Mouse (Mus musculus) forebrain, embryonic 12.5 days (tissue): Measurements from ENCODE around the gene Slc1a5. TPM values are rescaled to one million over a fixed set of nuclear protein-coding genes. Genes with fewer than 3 reads are reported as not detected.

Source experiments
- ATAC-seq: fragments of 200-750 bp; cut with Nextera tagmentation; 2 replicates; pipeline ENCODE4 v1.8.0; 2017; ENCODE audit warnings: moderate TSS enrichment; ENCODE audit not compliant: low FRiP score
- H3K27ac ChIP-seq: fragments of 300-500 bp; sonication (generic); 2 replicates; pipeline ENCODE4 v1.5.1; 2016; ENCODE audit warnings: mild to moderate bottlenecking
- H3K27me3 ChIP-seq: fragments of 300-500 bp; sonication (generic); 2 replicates; pipeline ENCODE4 v1.6.1; 2016; ENCODE audit warnings: mild to moderate bottlenecking
- H3K36me3 ChIP-seq: fragments of 300-500 bp; sonication (generic); replicated peaks from 2 replicates; pipeline ENCODE4 v1.6.1; 2016; ENCODE audit warnings: mild to moderate bottlenecking
- H3K4me1 ChIP-seq: fragments of 300-500 bp; sonication (generic); 2 replicates; pipeline ENCODE4 v1.6.1; 2016
- H3K4me2 ChIP-seq: fragments of 300-500 bp; sonication (generic); 2 replicates; pipeline ENCODE4 v1.6.1; 2016; ENCODE audit warnings: mild to moderate bottlenecking, moderate library complexity
- H3K4me3 ChIP-seq: fragments of 300-500 bp; sonication (generic); replicated peaks from 2 replicates; pipeline ENCODE4 v1.5.1; 2016; ENCODE audit warnings: mild to moderate bottlenecking
- H3K9ac ChIP-seq: fragments of 300-500 bp; sonication (generic); 2 replicates; pipeline ENCODE4 v1.6.1; 2016; ENCODE audit warnings: mild to moderate bottlenecking
- H3K9me3 ChIP-seq: fragments of 300-500 bp; sonication (generic); 2 replicates; pipeline ENCODE4 v1.6.1; 2016
- WGBS: fragments of 180-500 bp; shearing (Covaris S2); methylation state at CpG from one replicate; pipeline ENCODE4 v1.1.7; 2016; 5-methylcytosine and 5-hydroxymethylcytosine counted together
- polyA plus RNA-seq: library from polyadenylated mRNA; unstranded; fragments of >200 nt; fragmentation: Nextera tagmentation; extraction: Ambion mirVana; gene quantifications from 2 replicates; pipeline ENCODE4 v1.2.1, GENCODE M21; 2016

Gene Slc1a5
- polyA plus RNA-seq, 1 experiment from 2014 or later: 32.0 TPM

- Histone ChIP-seq H3K4me2 (peak overlapping the region; percentile 72), H3K27me3 (peaks cover 38% of the 10 kb centered on the region), H3K4me3 (peak overlapping the region; percentile 43), H3K4me1 (peaks cover 49% of the 10 kb centered on the region), H3K9ac (peak overlapping the region; percentile 63), H3K27ac (peak overlapping the region; percentile 61), H3K9me3 (no peaks in the 10 kb centered on the region), H3K36me3 (peaks cover 24% of the 10 kb centered on the region)
- WGBS: 3% methylated on average over 89 of the region's 90 CpGs
- no peak for ATAC-seq
Observed at GRCm38 (mm10) chr7:16810920-16811648, 29.9 kb downstream of the Slc1a5 start.

- Histone ChIP-seq H3K27ac (peak overlapping the region; percentile 61), H3K36me3 (peaks cover 21% of the 10 kb centered on the region), H3K27me3 (peaks cover 38% of the 10 kb centered on the region)
Observed at GRCm38 (mm10) chr7:16811649-16812070, 30.5 kb downstream of the Slc1a5 start.

GRCm38 (mm10) chr7:16812505-16812904, 31.4 kb downstream of the Slc1a5 start:
- no peak overlapping the region for H3K4me3 ChIP-seq
- no peak overlapping the region for H3K4me2 ChIP-seq
- peaks cover 54% of the 10 kb centered on the region for H3K4me1 ChIP-seq
- peaks cover 18% of the 10 kb centered on the region for H3K36me3 ChIP-seq
- H3K9ac ChIP-seq: no peak overlapping the region
- H3K27me3 ChIP-seq: peaks cover 38% of the 10 kb centered on the region
- no peak overlapping the region for H3K27ac ChIP-seq
- no peak for ATAC-seq
- WGBS: 76% methylated on average over 2 of the region's 2 CpGs
- H3K9me3 ChIP-seq: no peaks in the 10 kb centered on the region

More at GRCm38 (mm10) chr7:16811649-16812070, 30.5 kb downstream of the Slc1a5 start:
- no peak for ATAC-seq
- Histone ChIP-seq H3K4me1 (peaks cover 49% of the 10 kb centered on the region), H3K9me3 (no peaks in the 10 kb centered on the region), H3K9ac (peak overlapping the region; percentile 63), H3K4me2 (peak overlapping the region; percentile 72), H3K4me3 (peak overlapping the region; percentile 43)
- WGBS: 11% methylated on average over 16 of the region's 17 CpGs

GRCm38 (mm10) chr7:16815351-16815941, 34.3 kb downstream of the Slc1a5 start, which contains the start of gene Strn4:
TSS of gene Strn4 (plus strand) at chr7:16815889.
- peak within 1 kb of the TSS; percentile 91 for H3K4me2 ChIP-seq
- peak within 1 kb of the TSS; percentile 96 for H3K4me3 ChIP-seq
- H3K36me3 ChIP-seq: peaks cover 4% of the 10 kb centered on the region; the same call in 1 of the 2 replicates
- peaks cover 32% of the 10 kb centered on the region for H3K27me3 ChIP-seq
- no peaks in the 10 kb centered on the region for H3K9me3 ChIP-seq
- peak within 1 kb of the TSS; percentile 99 for H3K9ac ChIP-seq
- 0% methylated on average over 1 of the region's 1 CpGs for WGBS
- peak; percentile 74 for ATAC-seq
- peaks cover 75% of the 10 kb centered on the region for H3K4me1 ChIP-seq
- peak within 1 kb of the TSS; percentile 99 for H3K27ac ChIP-seq

- Histone ChIP-seq H3K4me2 (peak overlapping the region; percentile 91), H3K27me3 (peaks cover 26% of the 10 kb centered on the region), H3K27ac (peak overlapping the region; percentile 99), H3K4me1 (peaks cover 75% of the 10 kb centered on the region), H3K36me3 (0 out of 2 replicates have a peak, but pooled peaks cover 4% of the 10 kb centered on the region), H3K4me3 (peak overlapping the region; percentile 96), H3K9ac (peak overlapping the region; percentile 99), H3K9me3 (no peaks in the 10 kb centered on the region)
- under 1% methylated on average over 45 of the region's 55 CpGs for WGBS
- peak; percentile 84 for ATAC-seq
Observed at GRCm38 (mm10) chr7:16816078-16816474, 34.9 kb downstream of the Slc1a5 start.

GRCm38 (mm10) chr7:16816475-16817122, 35.5 kb downstream of the Slc1a5 start, which contains the start of gene Fkrp:
TSS of gene Fkrp (minus strand) at chr7:16816732.
- peak within 1 kb of the TSS; percentile 99 for H3K27ac ChIP-seq
- peak; percentile 71 for ATAC-seq
- peaks cover 73% of the 10 kb centered on the region for H3K4me1 ChIP-seq
- 0 out of 2 replicates have a peak, but pooled peaks cover 4% of the 10 kb centered on the region for H3K36me3 ChIP-seq
- 0% methylated on average over 56 of the region's 64 CpGs for WGBS
- peak within 1 kb of the TSS; percentile 99 for H3K9ac ChIP-seq
- H3K27me3 ChIP-seq: peaks cover 21% of the 10 kb centered on the region
- H3K4me2 ChIP-seq: peak within 1 kb of the TSS; percentile 91
- peak within 1 kb of the TSS; percentile 96 for H3K4me3 ChIP-seq
- H3K9me3 ChIP-seq: no peaks in the 10 kb centered on the region

GRCm38 (mm10) chr7:16817693-16818092, 36.6 kb downstream of the Slc1a5 start:
- Histone ChIP-seq H3K36me3 (peaks cover 9% of the 10 kb centered on the region), H3K4me3 (peak overlapping the region; percentile 96), H3K27me3 (peaks cover 10% of the 10 kb centered on the region), H3K9ac (peak overlapping the region; percentile 99), H3K4me2 (peak overlapping the region; percentile 91), H3K4me1 (peaks cover 70% of the 10 kb centered on the region), H3K27ac (no peak overlapping the region), H3K9me3 (no peaks in the 10 kb centered on the region)
- 43% methylated on average over 3 of the region's 3 CpGs for WGBS
- no peak for ATAC-seq

GRCm38 (mm10) chr7:16819794-16820193, 38.7 kb downstream of the Slc1a5 start:
- Histone ChIP-seq H3K27ac (no peak overlapping the region), H3K4me3 (no peak overlapping the region), H3K4me2 (no peak overlapping the region), H3K9ac (0 out of 2 replicates have a peak overlapping the region, but pooled peaks have one; percentile 4), H3K36me3 (peaks cover 24% of the 10 kb centered on the region), H3K4me1 (peaks cover 60% of the 10 kb centered on the region), H3K27me3 (no peaks in the 10 kb centered on the region), H3K9me3 (no peaks in the 10 kb centered on the region)
- ATAC-seq: no peak
- WGBS: 80% methylated on average over 5 of the region's 5 CpGs

- H3K4me2 ChIP-seq: no peak overlapping the region
- H3K4me3 ChIP-seq: no peak overlapping the region
- peaks cover 55% of the 10 kb centered on the region for H3K4me1 ChIP-seq
- H3K9me3 ChIP-seq: no peaks in the 10 kb centered on the region
- 0 out of 2 replicates have a peak overlapping the region, but pooled peaks have one; percentile 4 for H3K9ac ChIP-seq
- 75% methylated on average over 5 of the region's 5 CpGs for WGBS
- no peak for ATAC-seq
- no peaks in the 10 kb centered on the region for H3K27me3 ChIP-seq
- H3K27ac ChIP-seq: no peak overlapping the region
- H3K36me3 ChIP-seq: peaks cover 29% of the 10 kb centered on the region
Observed at GRCm38 (mm10) chr7:16820271-16820763, 39.2 kb downstream of the Slc1a5 start.

- 40% methylated on average over 3 of the region's 3 CpGs for WGBS
- Histone ChIP-seq H3K27ac (no peak overlapping the region), H3K36me3 (peaks cover 37% of the 10 kb centered on the region), H3K4me2 (no peak overlapping the region), H3K9me3 (no peaks in the 10 kb centered on the region), H3K4me3 (no peak overlapping the region), H3K4me1 (peaks cover 49% of the 10 kb centered on the region), H3K27me3 (no peaks in the 10 kb centered on the region), H3K9ac (no peak overlapping the region)
- ATAC-seq: no peak
Observed at GRCm38 (mm10) chr7:16821091-16821490, 40.0 kb downstream of the Slc1a5 start.

- Histone ChIP-seq H3K27ac (no peak overlapping the region), H3K27me3 (no peaks in the 10 kb centered on the region), H3K4me1 (peaks cover 49% of the 10 kb centered on the region), H3K4me2 (no peak overlapping the region), H3K9me3 (no peaks in the 10 kb centered on the region), H3K4me3 (no peak overlapping the region), H3K36me3 (peaks cover 43% of the 10 kb centered on the region), H3K9ac (no peak overlapping the region)
- no peak for ATAC-seq
- 91% methylated on average over 4 of the region's 4 CpGs for WGBS
Observed at GRCm38 (mm10) chr7:16821669-16822101, 40.5 kb downstream of the Slc1a5 start.

GRCm38 (mm10) chr7:16823734-16824133, 42.6 kb downstream of the Slc1a5 start:
- H3K9ac ChIP-seq: no peak overlapping the region
- peaks cover 63% of the 10 kb centered on the region for H3K36me3 ChIP-seq
- no peak for ATAC-seq
- no peak overlapping the region for H3K4me2 ChIP-seq
- H3K27me3 ChIP-seq: no peaks in the 10 kb centered on the region
- no peaks in the 10 kb centered on the region for H3K9me3 ChIP-seq
- 83% methylated on average over 5 of the region's 5 CpGs for WGBS
- H3K4me1 ChIP-seq: peaks cover 32% of the 10 kb centered on the region
- no peak overlapping the region for H3K27ac ChIP-seq
- H3K4me3 ChIP-seq: no peak overlapping the region
